ENCODE assay signal across 8 mouse cellular contexts in genomic region chr5:103803927-103804590, GRCm38 (mm10).
DNase-seq lines count a peak whose midpoint lies in the region; ATAC-seq and TF ChIP-seq lines count a peak whose summit lies in the region.

No protein-coding gene starts in this region.

- no peak for TF ChIP-seq POLR2A in kidney, adult 2 months (IDR thresholded peaks at IDR 0.05; ENCODE audit: low read depth, low read length)

- H3K4me1 ChIP-seq in kidney, adult 2 months (ENCODE audit: control insufficient read depth, insufficient read depth, low read length): peaks cover 45% of the 10 kb centered on the region
- peaks cover 44% of the 10 kb centered on the region for H3K4me1 ChIP-seq in limb, embryonic 13.5 days
- H3K4me1 ChIP-seq in neural tube, embryonic 14.5 days (ENCODE audit: control insufficient read depth, insufficient read depth, low read length): peaks cover 2% of the 10 kb centered on the region; the same call in 1 of the 2 replicates

- H3K9ac ChIP-seq in limb, embryonic 13.5 days: no peak overlapping the region
- H3K9ac ChIP-seq in neural tube, embryonic 14.5 days (replicated peaks; ENCODE audit: low read depth, low read length): no peak overlapping the region

- 0 out of 2 replicates have a peak overlapping the region, but pooled peaks have one; percentile 11 for H3K4me2 ChIP-seq in limb, embryonic 13.5 days (replicated peaks)
- no peak overlapping the region for H3K4me2 ChIP-seq in neural tube, embryonic 14.5 days (ENCODE audit: low read depth, low read length)

- H3K27me3 ChIP-seq in kidney, adult 2 months (replicated peaks; ENCODE audit: control insufficient read depth, insufficient read depth, low read length): no peaks in the 10 kb centered on the region
- no peaks in the 10 kb centered on the region for H3K27me3 ChIP-seq in limb, embryonic 13.5 days
- H3K27me3 ChIP-seq in neural tube, embryonic 14.5 days (ENCODE audit: control insufficient read depth, insufficient read depth, low read length): no peaks in the 10 kb centered on the region

- ATAC-seq in common myeloid progenitor, adult 5-6 weeks (replicated peaks; ENCODE audit: low read depth, poor library complexity, severe bottlenecking): peak; percentile 45
- no peak for ATAC-seq in limb, embryonic 13.5 days (ENCODE audit: low FRiP score, low read depth)
- ATAC-seq in neural tube, embryonic 14.5 days (ENCODE audit: low read depth): peak; percentile 81; the same call in 1 of the 2 replicates

- H3K9me3 ChIP-seq in limb, embryonic 13.5 days: no peaks in the 10 kb centered on the region
- H3K9me3 ChIP-seq in neural tube, embryonic 14.5 days (ENCODE audit: control insufficient read depth, low read length): no peaks in the 10 kb centered on the region

- WGBS in kidney, adult 2 months: 6% methylated on average over 8 of the region's 8 CpGs
- 17% methylated on average over 8 of the region's 8 CpGs for WGBS in limb, embryonic 13.5 days
- 7% methylated on average over 8 of the region's 8 CpGs for WGBS in neural tube, embryonic 14.5 days

- DNase-seq in cerebellum, adult 18-20 months: peak; percentile 56 to 63
- DNase-seq in cerebellum, adult 9-10 months: no peak
- peak; percentile 77 to 84 for DNase-seq in heart, adult 18-20 months
- peak; percentile 91 for DNase-seq in kidney, adult 2 months
- DNase-seq in spleen, adult 18-20 months: no peak

- no peak for TF ChIP-seq CTCF in kidney, adult 2 months (conservative IDR thresholded peaks at IDR 0.05; ENCODE audit: insufficient read depth, insufficient read length, low read depth, low read length)

- no peaks in the 10 kb centered on the region for H3K36me3 ChIP-seq in kidney, adult 2 months (ENCODE audit: control insufficient read depth, insufficient read depth, low read length)
- no peaks in the 10 kb centered on the region for H3K36me3 ChIP-seq in limb, embryonic 13.5 days
- no peaks in the 10 kb centered on the region for H3K36me3 ChIP-seq in neural tube, embryonic 14.5 days (ENCODE audit: control insufficient read depth, insufficient read depth, low read length)

- no peak overlapping the region for H3K4me3 ChIP-seq in kidney, adult 2 months (ENCODE audit: insufficient read depth, low read depth, low read length)
- H3K4me3 ChIP-seq in limb, embryonic 13.5 days: no peak overlapping the region
- no peak overlapping the region for H3K4me3 ChIP-seq in neural tube, embryonic 14.5 days (ENCODE audit: low read depth, low read length)

- H3K27ac ChIP-seq in kidney, adult 2 months (ENCODE audit: insufficient read depth, low read depth, low read length): peak overlapping the region; percentile 65
- H3K27ac ChIP-seq in limb, embryonic 13.5 days: peak overlapping the region; percentile 33
- H3K27ac ChIP-seq in neural tube, embryonic 14.5 days (ENCODE audit: low read depth, low read length): peak overlapping the region; percentile 58; the same call in 1 of the 2 replicates

Comparison
In these comparisons a context has a peak if more than half of its experiments do, and no peak if none do; other contexts are left out.
1. DNase-seq: peak in cerebellum, adult 18-20 months (2 of 2), heart, adult 18-20 months (2 of 2) and kidney, adult 2 months (single experiment); none in cerebellum, adult 9-10 months (single experiment) and spleen, adult 18-20 months (0 of 2).
2. Peak in every context shown above with its lines, with median percentiles within 50 percentile points of each other: H3K27ac ChIP-seq.